Mouse (Mus musculus): ENCODE data around the gene 2900011O08Rik. TPM values are rescaled to one million over a fixed set of nuclear protein-coding genes. Genes with fewer than 3 reads are reported as not detected.
A peak's percentile ranks its signal among the peaks of the same experiment; 100 is the strongest.
"Not testable (repeated sequence)": the region's sequence is repeated elsewhere in the genome, so short reads cannot be mapped to it uniquely, and the experiment has no call there.

Gene 2900011O08Rik
- polyA plus RNA-seq, 1 experiment from 2014 or later = 1.5 TPM

- WGBS = 55% methylated on average over 1 of the region's 1 CpGs
- Histone ChIP-seq H3K9ac (ENCODE audit: low read depth, low read length) (no peak overlapping the region), H3K4me2 (replicated peaks; ENCODE audit: low read depth, low read length) (no peak overlapping the region), H3K4me3 (ENCODE audit: low read length) (no peak overlapping the region), H3K27me3 (ENCODE audit: control insufficient read depth, insufficient read depth, low read length) (no peaks in the 10 kb centered on the region), H3K9me3 (ENCODE audit: control insufficient read depth, low read length) (no peaks in the 10 kb centered on the region), H3K27ac (ENCODE audit: low read depth, low read length) (no peak overlapping the region), H3K36me3 (ENCODE audit: control insufficient read depth, insufficient read depth, low read length) (no peaks in the 10 kb centered on the region), H3K4me1 (ENCODE audit: control insufficient read depth, insufficient read depth, low read length) (no peaks in the 10 kb centered on the region)
- no peak for ATAC-seq (ENCODE audit: low FRiP score, low TSS enrichment)
Measured at GRCm38 (mm10) chr16:13962053-13962452, 24.4 kb upstream of the 2900011O08Rik start.

- H3K27ac ChIP-seq (ENCODE audit: low read depth, low read length) = no peak overlapping the region
- H3K27me3 ChIP-seq (ENCODE audit: control insufficient read depth, insufficient read depth, low read length) = no peaks in the 10 kb centered on the region
- H3K4me2 ChIP-seq (replicated peaks; ENCODE audit: low read depth, low read length) = no peak overlapping the region
- no peaks in the 10 kb centered on the region for H3K9me3 ChIP-seq (ENCODE audit: control insufficient read depth, low read length)
- ATAC-seq (ENCODE audit: low FRiP score, low TSS enrichment) = no peak
- H3K4me3 ChIP-seq (ENCODE audit: low read length) = no peak overlapping the region
- H3K4me1 ChIP-seq (ENCODE audit: control insufficient read depth, insufficient read depth, low read length) = no peaks in the 10 kb centered on the region
- 81% methylated on average over 1 of the region's 1 CpGs for WGBS
- H3K9ac ChIP-seq (ENCODE audit: low read depth, low read length) = no peak overlapping the region
- H3K36me3 ChIP-seq (ENCODE audit: control insufficient read depth, insufficient read depth, low read length) = no peaks in the 10 kb centered on the region
Measured at GRCm38 (mm10) chr16:13969096-13969495, 17.3 kb upstream of the 2900011O08Rik start.

DNA sequence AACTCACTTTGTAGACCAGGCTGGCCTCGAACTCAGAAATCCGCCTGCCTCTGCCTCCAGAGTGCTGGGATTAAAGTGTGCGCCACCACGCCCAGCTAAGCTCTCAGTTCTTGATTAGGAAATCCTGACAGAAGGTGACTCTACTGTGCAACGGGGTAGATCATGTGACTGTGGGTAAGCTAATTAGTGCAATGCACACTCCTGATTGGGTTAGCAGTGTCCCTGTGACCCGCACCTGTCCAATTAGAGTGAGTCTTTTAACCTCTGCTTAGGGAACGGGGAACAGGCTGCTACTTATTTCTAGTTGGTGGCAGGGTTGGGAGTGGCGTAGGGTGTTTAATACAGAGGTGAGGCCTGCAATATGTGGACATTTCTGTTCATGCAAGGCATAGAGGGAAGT, 14.4 kb upstream of the 2900011O08Rik start:
- no peak overlapping the region for H3K4me2 ChIP-seq (replicated peaks; ENCODE audit: low read depth, low read length)
- no peak for ATAC-seq (ENCODE audit: low FRiP score, low TSS enrichment)
- 91% methylated on average over 8 of the region's 8 CpGs for WGBS
- no peaks in the 10 kb centered on the region for H3K9me3 ChIP-seq (ENCODE audit: control insufficient read depth, low read length)
- H3K27ac ChIP-seq (ENCODE audit: low read depth, low read length) = no peak overlapping the region
- no peaks in the 10 kb centered on the region for H3K4me1 ChIP-seq (ENCODE audit: control insufficient read depth, insufficient read depth, low read length)
- H3K4me3 ChIP-seq (ENCODE audit: low read length) = no peak overlapping the region
- H3K27me3 ChIP-seq (ENCODE audit: control insufficient read depth, insufficient read depth, low read length) = no peaks in the 10 kb centered on the region
- no peaks in the 10 kb centered on the region for H3K36me3 ChIP-seq (ENCODE audit: control insufficient read depth, insufficient read depth, low read length)
- no peak overlapping the region for H3K9ac ChIP-seq (ENCODE audit: low read depth, low read length)

DNA sequence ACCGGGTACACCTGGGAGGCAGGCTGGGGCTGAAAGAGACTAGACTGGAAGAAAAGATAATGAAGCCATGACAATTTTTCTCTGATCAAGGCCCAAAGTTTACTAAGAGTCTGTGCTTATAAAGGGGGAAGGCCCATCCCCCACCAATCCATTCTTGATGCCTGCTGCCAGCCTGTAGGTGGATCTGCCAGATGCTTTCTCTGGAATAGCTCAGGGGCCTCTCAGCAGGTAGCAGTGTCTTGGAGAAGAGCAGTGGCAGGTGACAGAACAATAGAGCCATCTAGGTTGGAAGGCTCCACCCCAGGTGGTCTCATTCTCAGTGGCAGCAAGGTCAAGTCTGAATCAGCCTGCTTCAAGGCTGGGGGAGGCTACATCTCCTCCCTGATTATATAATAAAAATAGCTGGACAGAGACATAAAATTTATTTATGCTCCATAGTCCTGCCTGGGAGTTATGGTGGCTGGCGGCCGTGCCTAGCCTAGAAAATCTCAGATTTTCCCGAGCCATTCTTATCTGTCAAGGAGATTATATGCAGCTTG, 10.0 kb upstream of the 2900011O08Rik start:
- H3K4me2 ChIP-seq (replicated peaks; ENCODE audit: low read depth, low read length); H3K27ac ChIP-seq (ENCODE audit: low read depth, low read length); H3K9ac ChIP-seq (ENCODE audit: low read depth, low read length); H3K27me3 ChIP-seq (ENCODE audit: control insufficient read depth, insufficient read depth, low read length); H3K9me3 ChIP-seq (ENCODE audit: control insufficient read depth, low read length); H3K4me1 ChIP-seq (ENCODE audit: control insufficient read depth, insufficient read depth, low read length); H3K36me3 ChIP-seq (ENCODE audit: control insufficient read depth, insufficient read depth, low read length); H3K4me3 ChIP-seq (ENCODE audit: low read length); ATAC-seq (ENCODE audit: low FRiP score, low TSS enrichment): not testable (repeated sequence)
- WGBS = 73% methylated on average over 4 of the region's 4 CpGs

GRCm38 (mm10) chr16:13977026-13977425, 9.4 kb upstream of the 2900011O08Rik start:
- ATAC-seq (ENCODE audit: low FRiP score, low TSS enrichment); H3K4me3 ChIP-seq (ENCODE audit: low read length); H3K36me3 ChIP-seq (ENCODE audit: control insufficient read depth, insufficient read depth, low read length); H3K27me3 ChIP-seq (ENCODE audit: control insufficient read depth, insufficient read depth, low read length); H3K9me3 ChIP-seq (ENCODE audit: control insufficient read depth, low read length); H3K27ac ChIP-seq (ENCODE audit: low read depth, low read length); H3K4me2 ChIP-seq (replicated peaks; ENCODE audit: low read depth, low read length); H3K4me1 ChIP-seq (ENCODE audit: control insufficient read depth, insufficient read depth, low read length); H3K9ac ChIP-seq (ENCODE audit: low read depth, low read length): not testable (repeated sequence)
- 64% methylated on average over 1 of the region's 1 CpGs for WGBS

DNA sequence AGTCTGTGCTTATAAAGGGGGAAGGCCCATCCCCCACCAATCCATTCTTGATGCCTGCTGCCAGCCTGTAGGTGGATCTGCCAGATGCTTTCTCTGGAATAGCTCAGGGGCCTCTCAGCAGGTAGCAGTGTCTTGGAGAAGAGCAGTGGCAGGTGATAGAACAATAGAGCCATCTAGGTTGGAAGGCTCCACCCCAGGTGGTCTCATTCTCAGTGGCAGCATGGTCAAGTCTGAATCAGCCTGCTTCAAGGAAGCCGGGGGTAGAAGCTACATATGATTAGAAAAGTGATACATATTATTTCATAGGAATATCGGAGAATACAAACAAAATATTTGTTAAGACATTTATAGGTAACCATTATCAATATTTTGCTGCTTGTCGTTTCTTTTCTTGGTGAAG, 4.7 kb upstream of the 2900011O08Rik start:
- H3K9me3 ChIP-seq (ENCODE audit: control insufficient read depth, low read length); H3K4me1 ChIP-seq (ENCODE audit: control insufficient read depth, insufficient read depth, low read length); H3K4me3 ChIP-seq (ENCODE audit: low read length); H3K27ac ChIP-seq (ENCODE audit: low read depth, low read length); ATAC-seq (ENCODE audit: low FRiP score, low TSS enrichment); H3K9ac ChIP-seq (ENCODE audit: low read depth, low read length); H3K4me2 ChIP-seq (replicated peaks; ENCODE audit: low read depth, low read length); H3K27me3 ChIP-seq (ENCODE audit: control insufficient read depth, insufficient read depth, low read length); H3K36me3 ChIP-seq (ENCODE audit: control insufficient read depth, insufficient read depth, low read length): not testable (repeated sequence)
- WGBS = 83% methylated on average over 3 of the region's 3 CpGs

GRCm38 (mm10) chr16:13983161-13983560, 3.2 kb upstream of the 2900011O08Rik start:
- no peaks in the 10 kb centered on the region for H3K27me3 ChIP-seq (ENCODE audit: control insufficient read depth, insufficient read depth, low read length)
- ATAC-seq (ENCODE audit: low FRiP score, low TSS enrichment) = no peak
- H3K4me3 ChIP-seq (ENCODE audit: low read length) = no peak overlapping the region
- peaks cover 5% of the 10 kb centered on the region; the same call in 1 of the 2 replicates for H3K4me1 ChIP-seq (ENCODE audit: control insufficient read depth, insufficient read depth, low read length)
- no peak overlapping the region for H3K27ac ChIP-seq (ENCODE audit: low read depth, low read length)
- 93% methylated on average over 5 of the region's 5 CpGs for WGBS
- H3K4me2 ChIP-seq (replicated peaks; ENCODE audit: low read depth, low read length) = no peak overlapping the region
- H3K9ac ChIP-seq (ENCODE audit: low read depth, low read length) = no peak overlapping the region
- H3K36me3 ChIP-seq (ENCODE audit: control insufficient read depth, insufficient read depth, low read length) = no peaks in the 10 kb centered on the region
- no peaks in the 10 kb centered on the region for H3K9me3 ChIP-seq (ENCODE audit: control insufficient read depth, low read length)

DNA sequence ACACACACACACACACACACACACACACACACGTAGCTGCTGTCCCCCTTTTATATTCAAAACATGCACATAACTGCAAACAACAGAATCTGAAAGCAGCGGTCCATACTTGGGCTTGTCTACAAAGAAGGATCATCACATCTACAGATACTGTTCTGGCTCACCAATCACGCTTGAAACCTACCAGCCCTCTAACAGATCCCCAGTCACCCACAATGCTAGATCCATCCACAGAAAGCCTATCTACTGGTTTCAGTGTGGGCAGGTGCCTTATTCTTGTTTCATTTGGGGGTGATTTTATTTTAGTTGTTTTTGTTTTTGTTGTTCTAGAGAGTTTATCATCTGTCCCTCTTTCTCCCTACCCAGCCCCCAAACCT, 219 bp upstream of the 2900011O08Rik start:
- 73% methylated on average over 3 of the region's 3 CpGs for WGBS
- ATAC-seq (ENCODE audit: low FRiP score, low TSS enrichment) = no peak
- H3K4me3 ChIP-seq (ENCODE audit: low read length) = peak overlapping the region; percentile 47
- no peaks in the 10 kb centered on the region for H3K36me3 ChIP-seq (ENCODE audit: control insufficient read depth, insufficient read depth, low read length)
- no peaks in the 10 kb centered on the region for H3K9me3 ChIP-seq (ENCODE audit: control insufficient read depth, low read length)
- H3K27ac ChIP-seq (ENCODE audit: low read depth, low read length) = no peak overlapping the region
- H3K4me1 ChIP-seq (ENCODE audit: control insufficient read depth, insufficient read depth, low read length) = peaks cover 5% of the 10 kb centered on the region; the same call in 1 of the 2 replicates
- no peaks in the 10 kb centered on the region for H3K27me3 ChIP-seq (ENCODE audit: control insufficient read depth, insufficient read depth, low read length)
- H3K9ac ChIP-seq (ENCODE audit: low read depth, low read length) = peak overlapping the region; percentile 52; the same call in 1 of the 2 replicates
- H3K4me2 ChIP-seq (replicated peaks; ENCODE audit: low read depth, low read length) = peak overlapping the region; percentile 83

DNA sequence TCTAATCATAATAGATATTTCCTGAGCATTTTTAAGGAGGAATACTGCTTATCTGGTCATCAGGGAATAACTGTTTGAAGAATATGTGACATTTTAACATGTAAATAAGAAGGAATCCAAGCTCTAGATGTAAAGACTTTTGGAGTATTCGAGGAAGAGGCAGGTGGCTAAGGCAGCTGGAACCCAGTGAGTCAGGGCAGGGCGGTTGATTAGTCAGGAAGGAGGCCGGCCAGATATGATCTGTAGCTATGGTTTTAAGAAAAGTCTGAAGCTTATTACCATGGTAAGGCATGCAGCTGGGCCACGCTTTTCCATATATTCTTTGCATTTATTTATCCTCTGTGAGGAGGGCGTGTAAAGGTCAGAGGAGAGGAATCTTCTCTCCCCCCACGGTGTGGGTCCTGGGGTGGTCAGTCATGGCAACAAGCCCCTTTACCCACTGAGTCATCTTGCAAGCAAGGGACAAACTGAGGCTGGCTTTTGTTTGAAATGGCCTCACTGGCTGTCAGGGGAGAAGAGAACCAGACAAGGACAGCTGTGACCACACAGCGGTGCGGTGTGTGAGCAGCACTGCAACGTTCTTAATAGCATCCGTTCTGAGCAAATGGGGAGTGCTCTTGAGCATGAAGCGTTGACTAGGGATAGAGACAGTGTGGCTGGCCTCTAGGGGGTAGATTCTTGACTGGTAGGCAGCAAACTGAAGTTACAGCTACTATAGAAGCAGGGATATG, 6.3 kb downstream of the 2900011O08Rik start:
- WGBS = 79% methylated on average over 11 of the region's 11 CpGs

More for the DNA sequence above, 6.3 kb downstream of the 2900011O08Rik start:
- ATAC-seq (ENCODE audit: low FRiP score, low TSS enrichment) = no peak
- H3K36me3 ChIP-seq (ENCODE audit: control insufficient read depth, insufficient read depth, low read length) = no peaks in the 10 kb centered on the region
- H3K4me1 ChIP-seq (ENCODE audit: control insufficient read depth, insufficient read depth, low read length) = no peaks in the 10 kb centered on the region
- H3K9ac ChIP-seq (ENCODE audit: low read depth, low read length) = no peak overlapping the region
- H3K4me2 ChIP-seq (replicated peaks; ENCODE audit: low read depth, low read length) = no peak overlapping the region
- no peaks in the 10 kb centered on the region for H3K9me3 ChIP-seq (ENCODE audit: control insufficient read depth, low read length)
- no peaks in the 10 kb centered on the region for H3K27me3 ChIP-seq (ENCODE audit: control insufficient read depth, insufficient read depth, low read length)
- H3K4me3 ChIP-seq (ENCODE audit: low read length) = no peak overlapping the region
- no peak overlapping the region for H3K27ac ChIP-seq (ENCODE audit: low read depth, low read length)
